ENCODE assay signal across 26 mouse cellular contexts in genomic region chr8:78709948-78710644, GRCm38 (mm10).
DNase-seq lines count a peak whose midpoint lies in the region; ATAC-seq lines count a peak whose summit lies in the region.
"Had no signal": no experiment of that assay in that cellular context is flagged by ENCODE, and none has a peak within 500 bp of the region (broad histone marks: within the 10 kb centered on the region; RNA-seq: fewer than 3 reads in every experiment).

No protein-coding gene starts in this region.

- no peak overlapping the region; the same call in 1 of the 2 replicates for H3K27ac ChIP-seq in hindbrain, embryonic 11.5 days (ENCODE audit: low read depth, low read length)
- H3K27ac ChIP-seq in hindbrain, embryonic 10.5 days, result no peak overlapping the region
- H3K27ac ChIP-seq in neural tube, embryonic 14.5 days (ENCODE audit: low read depth, low read length), result no peak overlapping the region
- no peak overlapping the region for H3K27ac ChIP-seq in hindbrain, embryonic 16.5 days (ENCODE audit: low read depth, low read length)
- H3K27ac ChIP-seq in limb, embryonic 10.5 days, result no peak overlapping the region
- H3K27ac ChIP-seq: forebrain, embryonic 10.5 days; forebrain, embryonic 13.5 days; heart, adult 2 months; heart, embryonic 10.5 days; heart, embryonic 13.5 days; intestine, embryonic 15.5 days had no signal

- no peak overlapping the region for H3K9ac ChIP-seq in hindbrain, embryonic 11.5 days (ENCODE audit: low read depth, low read length)
- H3K9ac ChIP-seq in neural tube, embryonic 14.5 days (replicated peaks; ENCODE audit: low read depth, low read length), result no peak overlapping the region
- H3K9ac ChIP-seq in hindbrain, embryonic 16.5 days (ENCODE audit: low read depth, low read length), result no peak overlapping the region
- H3K9ac ChIP-seq: forebrain, embryonic 13.5 days; heart, embryonic 13.5 days; intestine, embryonic 15.5 days had no signal

- no peaks in the 10 kb centered on the region for H3K27me3 ChIP-seq in hindbrain, embryonic 11.5 days (ENCODE audit: control insufficient read depth, insufficient read depth, low read length)
- H3K27me3 ChIP-seq in hindbrain, embryonic 10.5 days (ENCODE audit: insufficient read depth, poor library complexity, severe bottlenecking), result no peaks in the 10 kb centered on the region
- H3K27me3 ChIP-seq in neural tube, embryonic 14.5 days (ENCODE audit: control insufficient read depth, insufficient read depth, low read length), result no peaks in the 10 kb centered on the region
- no peaks in the 10 kb centered on the region for H3K27me3 ChIP-seq in hindbrain, embryonic 16.5 days (replicated peaks; ENCODE audit: control insufficient read depth, insufficient read depth, low read length)
- H3K27me3 ChIP-seq in limb, embryonic 10.5 days (ENCODE audit: low read depth, poor library complexity, severe bottlenecking), result no peaks in the 10 kb centered on the region
- H3K27me3 ChIP-seq: CH12.LX; forebrain, embryonic 13.5 days; heart, embryonic 13.5 days; intestine, embryonic 15.5 days; Patski had no signal

- ATAC-seq in hindbrain, embryonic 11.5 days (ENCODE audit: low FRiP score), result peak; percentile 87
- peak; percentile 66 for ATAC-seq in neural tube, embryonic 14.5 days (ENCODE audit: low read depth)
- ATAC-seq in hindbrain, embryonic 16.5 days, result peak; percentile 72
- ATAC-seq: forebrain, embryonic 13.5 days; intestine, embryonic 15.5 days; Patski had no signal

- no peaks in the 10 kb centered on the region for H3K36me3 ChIP-seq in hindbrain, embryonic 11.5 days (ENCODE audit: control insufficient read depth, insufficient read depth, low read length)
- 0 out of 2 replicates have a peak, but pooled peaks cover 5% of the 10 kb centered on the region for H3K36me3 ChIP-seq in hindbrain, embryonic 10.5 days
- no peaks in the 10 kb centered on the region for H3K36me3 ChIP-seq in neural tube, embryonic 14.5 days (ENCODE audit: control insufficient read depth, insufficient read depth, low read length)
- H3K36me3 ChIP-seq in hindbrain, embryonic 16.5 days (ENCODE audit: control insufficient read depth, insufficient read depth, low read length), result no peaks in the 10 kb centered on the region
- H3K36me3 ChIP-seq in limb, embryonic 10.5 days, result no peaks in the 10 kb centered on the region
- H3K36me3 ChIP-seq: heart, embryonic 10.5 days; heart, embryonic 13.5 days; intestine, embryonic 15.5 days had no signal

- 65% methylated on average over 11 of the region's 11 CpGs for WGBS in hindbrain, embryonic 11.5 days
- 80% methylated on average over 11 of the region's 11 CpGs for WGBS in hindbrain, embryonic 10.5 days
- WGBS in neural tube, embryonic 14.5 days, result 57% methylated on average over 11 of the region's 11 CpGs
- WGBS in hindbrain, embryonic 16.5 days, result 66% methylated on average over 11 of the region's 11 CpGs
- 75% methylated on average over 11 of the region's 11 CpGs for WGBS in limb, embryonic 10.5 days

- H3K4me2 ChIP-seq in hindbrain, embryonic 11.5 days (replicated peaks; ENCODE audit: low read depth, low read length), result no peak overlapping the region
- no peak overlapping the region for H3K4me2 ChIP-seq in neural tube, embryonic 14.5 days (ENCODE audit: low read depth, low read length)
- H3K4me2 ChIP-seq in hindbrain, embryonic 16.5 days (ENCODE audit: low read length), result no peak overlapping the region
- H3K4me2 ChIP-seq: forebrain, embryonic 13.5 days; heart, embryonic 13.5 days; intestine, embryonic 15.5 days had no signal

- H3K9me3 ChIP-seq in hindbrain, embryonic 11.5 days (ENCODE audit: control insufficient read depth, low read length), result no peaks in the 10 kb centered on the region
- no peaks in the 10 kb centered on the region for H3K9me3 ChIP-seq in hindbrain, embryonic 10.5 days
- no peaks in the 10 kb centered on the region for H3K9me3 ChIP-seq in neural tube, embryonic 14.5 days (ENCODE audit: control insufficient read depth, low read length)
- no peaks in the 10 kb centered on the region for H3K9me3 ChIP-seq in hindbrain, embryonic 16.5 days (ENCODE audit: control insufficient read depth, low read length)
- H3K9me3 ChIP-seq in limb, embryonic 10.5 days (replicated peaks), result no peaks in the 10 kb centered on the region
- H3K9me3 ChIP-seq: forebrain, embryonic 10.5 days; forebrain, embryonic 13.5 days; G1E; heart, embryonic 10.5 days; heart, embryonic 13.5 days; intestine, embryonic 15.5 days had no signal

- H3K4me1 ChIP-seq in hindbrain, embryonic 11.5 days (replicated peaks; ENCODE audit: control insufficient read depth, insufficient read depth, low read length), result no peaks in the 10 kb centered on the region
- H3K4me1 ChIP-seq in hindbrain, embryonic 10.5 days (replicated peaks), result peaks cover 7% of the 10 kb centered on the region; the same call in 1 of the 2 replicates
- no peaks in the 10 kb centered on the region for H3K4me1 ChIP-seq in neural tube, embryonic 14.5 days (ENCODE audit: control insufficient read depth, insufficient read depth, low read length)
- H3K4me1 ChIP-seq in hindbrain, embryonic 16.5 days (ENCODE audit: control insufficient read depth, insufficient read depth, low read depth, low read length), result no peaks in the 10 kb centered on the region
- H3K4me1 ChIP-seq in limb, embryonic 10.5 days, result peaks cover 14% of the 10 kb centered on the region
- H3K4me1 ChIP-seq: intestine, embryonic 15.5 days had no signal

- H3K4me3 ChIP-seq in hindbrain, embryonic 11.5 days (ENCODE audit: low read depth, low read length), result no peak overlapping the region
- H3K4me3 ChIP-seq in hindbrain, embryonic 10.5 days, result no peak overlapping the region
- no peak overlapping the region for H3K4me3 ChIP-seq in neural tube, embryonic 14.5 days (ENCODE audit: low read depth, low read length)
- H3K4me3 ChIP-seq in hindbrain, embryonic 16.5 days (ENCODE audit: low read length), result no peak overlapping the region
- no peak overlapping the region for H3K4me3 ChIP-seq in limb, embryonic 10.5 days
- H3K4me3 ChIP-seq: forebrain, embryonic 10.5 days; forebrain, embryonic 13.5 days; heart, adult 2 months; heart, embryonic 10.5 days; heart, embryonic 13.5 days; intestine, embryonic 15.5 days had no signal

- peak; percentile 20 for DNase-seq in hindbrain, embryonic 11.5 days (ENCODE audit: low spot score)
- no peak for DNase-seq in hindbrain, embryonic 10.5 days (ENCODE audit: low spot score)
- DNase-seq in neural tube, embryonic 10.5 days (ENCODE audit: extremely low spot score, low spot score), result no peak
- no peak for DNase-seq in limb, embryonic 10.5 days (ENCODE audit: low spot score)
- DNase-seq: adrenal gland, postnatal 10 days; adrenal gland, postnatal 36 days; B cell, adult 2 months; cerebellum, adult 18-20 months; cerebellum, adult 9-10 months; cerebellum, postnatal 14 days; gastrocnemius, postnatal 10 days; gastrocnemius, postnatal 36 days; heart, adult 2 months; heart, postnatal 14 days; heart, postnatal 4 days; kidney, adult 11 months had no signal
